Mouse (Mus musculus) forebrain, embryonic 14.5 days (tissue): ENCODE results near the gene Gm20518. TPM values are rescaled to one million over a fixed set of nuclear protein-coding genes. Genes with fewer than 3 reads are reported as not detected.

Source experiments
- ATAC-seq: fragments of 200-750 bp; cut with Nextera tagmentation; 2 replicates; pipeline ENCODE4 v1.8.0; 2017; ENCODE audit warnings: mild to moderate bottlenecking, moderate library complexity
- DNase-seq: peaks from one replicate; pipeline ENCODE4 v3.0.0-alpha.2; 2015; ENCODE audit warnings: low spot score
- H3K27ac ChIP-seq: fragments of 300-500 bp; sonication (generic); 2 replicates; pipeline ENCODE4 v1.5.1; 2014; ENCODE audit warnings: low read depth, mild to moderate bottlenecking, control low read depth, low read length, moderate library complexity
- H3K27me3 ChIP-seq: fragments of 300-500 bp; sonication (generic); replicated peaks from 2 replicates; pipeline ENCODE4 v1.6.1; 2014; ENCODE audit warnings: low read length, control low read depth, mixed read lengths; ENCODE audit not compliant: control insufficient read depth, insufficient read depth
- H3K36me3 ChIP-seq: fragments of 300-500 bp; sonication (generic); 2 replicates; pipeline ENCODE4 v1.6.1; 2014; ENCODE audit warnings: low read length, control low read depth; ENCODE audit not compliant: control insufficient read depth, insufficient read depth
- H3K4me1 ChIP-seq: fragments of 300-500 bp; sonication (generic); 2 replicates; pipeline ENCODE4 v1.6.1; 2014; ENCODE audit warnings: antibody characterized with exemption, low read length, control low read depth; ENCODE audit not compliant: control insufficient read depth, insufficient read depth
- H3K4me2 ChIP-seq: fragments of 300-500 bp; sonication (generic); 2 replicates; pipeline ENCODE4 v1.6.1; 2014; ENCODE audit warnings: mild to moderate bottlenecking, control low read depth, low read length
- H3K4me3 ChIP-seq: fragments of 300-500 bp; sonication (generic); 2 replicates; pipeline ENCODE4 v1.5.1; 2014; ENCODE audit warnings: low read depth, low read length, control low read depth
- H3K9ac ChIP-seq: fragments of 300-500 bp; sonication (generic); 2 replicates; pipeline ENCODE4 v1.6.1; 2014; ENCODE audit warnings: mild to moderate bottlenecking, low read length, control low read depth, moderate library complexity
- H3K9me3 ChIP-seq: fragments of 300-500 bp; sonication (generic); replicated peaks from 2 replicates; pipeline ENCODE4 v1.6.1; 2016; ENCODE audit warnings: low read length, control low read depth, mixed read lengths; ENCODE audit not compliant: control insufficient read depth
- WGBS: fragments of 180-500 bp; shearing (Covaris S2); extraction: QIAGEN DNeasy Blood & Tissue Kit; methylation state at CpG from one replicate; pipeline ENCODE4 v1.1.7; 2014; 5-methylcytosine and 5-hydroxymethylcytosine counted together
- polyA plus RNA-seq: library from polyadenylated mRNA; unstranded; fragments of >200 nt; fragmentation: Nextera tagmentation; extraction: Ambion mirVana; gene quantifications from 2 replicates; pipeline ENCODE4 v1.2.1, GENCODE M21; 2014

Gene Gm20518
- polyA plus RNA-seq, 1 experiment from 2014 or later = 0.38 TPM

DNA sequence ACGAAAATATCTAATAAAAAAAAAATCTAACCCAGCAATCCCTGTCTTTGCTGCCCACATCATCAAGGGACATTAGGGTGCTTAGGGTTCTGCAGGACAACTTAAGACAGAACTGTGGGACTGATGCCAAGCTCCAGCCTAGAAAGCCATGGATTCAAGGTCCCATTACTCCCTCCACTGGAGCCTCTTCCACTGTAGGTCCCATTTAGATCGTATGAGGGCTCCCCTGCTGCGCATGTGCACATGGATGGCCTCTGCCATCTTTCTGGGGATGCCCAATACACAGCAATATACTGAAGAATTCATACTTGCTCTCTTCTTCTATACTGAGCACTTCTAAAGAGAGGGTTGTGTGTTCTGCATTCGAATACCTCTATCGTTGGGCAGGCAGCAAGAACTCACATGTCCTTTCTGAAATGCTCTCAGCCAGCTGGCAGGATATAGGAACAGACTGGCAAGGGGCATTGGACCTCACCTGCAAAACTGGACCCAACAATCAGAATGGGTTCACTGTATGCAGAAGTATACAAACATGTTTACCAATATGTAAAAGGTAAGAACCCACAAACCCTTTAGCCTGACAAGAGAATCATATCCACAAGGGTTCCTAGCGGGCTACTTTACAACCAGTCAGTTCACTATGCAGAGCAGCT, 1.7 kb downstream of the Gm20518 start:
- Histone ChIP-seq H3K27me3 (no peaks in the 10 kb centered on the region), H3K4me3 (peak overlapping the region; percentile 97), H3K4me1 (peaks cover 16% of the 10 kb centered on the region), H3K27ac (no peak overlapping the region), H3K4me2 (peak overlapping the region; percentile 95), H3K9ac (peak overlapping the region; percentile 99), H3K36me3 (0 out of 2 replicates have a peak, but pooled peaks cover 6% of the 10 kb centered on the region), H3K9me3 (no peaks in the 10 kb centered on the region)
- ATAC-seq (no peak), DNase-seq (no peak)
- 84% methylated on average over 6 of the region's 6 CpGs for WGBS

DNA sequence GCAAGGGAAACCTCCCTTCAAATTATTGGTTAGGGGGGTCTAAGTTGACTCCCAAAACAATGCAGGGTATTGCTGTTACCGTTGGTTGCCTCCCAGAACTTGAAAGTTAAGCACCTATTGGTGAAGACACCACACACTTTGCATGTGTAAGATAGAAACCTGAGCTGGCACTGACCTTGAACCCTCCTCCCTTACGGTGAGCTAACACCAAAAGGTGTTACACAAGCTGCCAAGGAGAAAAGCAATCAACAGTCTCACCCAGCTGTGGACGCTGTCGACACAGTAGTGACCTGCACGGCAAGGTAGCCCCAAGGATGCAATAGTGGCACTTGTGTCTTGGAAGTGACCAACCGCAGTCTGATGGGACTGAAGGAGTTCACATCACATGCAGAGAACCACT, 7.4 kb downstream of the Gm20518 start:
- no peak overlapping the region for H3K27ac ChIP-seq
- 95% methylated on average over 6 of the region's 6 CpGs for WGBS
- no peak overlapping the region for H3K4me2 ChIP-seq
- no peaks in the 10 kb centered on the region for H3K27me3 ChIP-seq
- DNase-seq (no peak), ATAC-seq (no peak)
- no peaks in the 10 kb centered on the region for H3K9me3 ChIP-seq
- peaks cover 18% of the 10 kb centered on the region; the same call in 1 of the 2 replicates for H3K36me3 ChIP-seq
- no peak overlapping the region for H3K4me3 ChIP-seq
- H3K4me1 ChIP-seq = peaks cover 2% of the 10 kb centered on the region; the same call in 1 of the 2 replicates
- H3K9ac ChIP-seq = no peak overlapping the region

- Histone ChIP-seq H3K4me2 (no peak overlapping the region), H3K4me3 (no peak overlapping the region), H3K4me1 (peaks cover 2% of the 10 kb centered on the region; the same call in 1 of the 2 replicates), H3K9me3 (no peaks in the 10 kb centered on the region), H3K27me3 (no peaks in the 10 kb centered on the region), H3K27ac (no peak overlapping the region), H3K9ac (no peak overlapping the region), H3K36me3 (peaks cover 20% of the 10 kb centered on the region; the same call in 1 of the 2 replicates)
- ATAC-seq = no peak
- DNase-seq = no peak
Observed at GRCm38 (mm10) chr16:17882196-17882595, 9.3 kb downstream of the Gm20518 start.

DNA sequence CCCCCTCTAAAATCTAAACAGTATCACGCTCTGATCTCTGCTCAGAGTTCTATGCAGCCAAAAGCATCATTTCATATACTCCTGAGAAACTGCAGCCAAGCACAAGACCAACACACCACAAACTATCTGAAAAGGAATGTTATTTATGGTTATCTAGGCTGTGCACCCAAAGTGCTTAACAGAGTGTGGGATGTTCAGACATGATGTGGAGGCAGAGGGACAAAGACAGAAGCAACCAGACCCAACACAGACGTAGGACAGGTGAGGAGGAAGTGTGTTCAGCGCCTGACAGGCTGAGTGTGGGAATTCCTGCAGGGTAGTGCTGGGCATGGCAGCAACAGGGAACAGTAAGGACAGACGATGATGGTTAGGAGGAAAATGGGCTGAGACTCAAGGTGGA, 11.9 kb downstream of the Gm20518 start:
- Histone ChIP-seq H3K9me3 (no peaks in the 10 kb centered on the region), H3K4me2 (no peak overlapping the region), H3K36me3 (peaks cover 14% of the 10 kb centered on the region; the same call in 1 of the 2 replicates), H3K27ac (no peak overlapping the region), H3K4me1 (no peaks in the 10 kb centered on the region), H3K27me3 (no peaks in the 10 kb centered on the region), H3K9ac (no peak overlapping the region), H3K4me3 (no peak overlapping the region)
- no peak for ATAC-seq
- no peak for DNase-seq
- 96% methylated on average over 4 of the region's 4 CpGs for WGBS

DNA sequence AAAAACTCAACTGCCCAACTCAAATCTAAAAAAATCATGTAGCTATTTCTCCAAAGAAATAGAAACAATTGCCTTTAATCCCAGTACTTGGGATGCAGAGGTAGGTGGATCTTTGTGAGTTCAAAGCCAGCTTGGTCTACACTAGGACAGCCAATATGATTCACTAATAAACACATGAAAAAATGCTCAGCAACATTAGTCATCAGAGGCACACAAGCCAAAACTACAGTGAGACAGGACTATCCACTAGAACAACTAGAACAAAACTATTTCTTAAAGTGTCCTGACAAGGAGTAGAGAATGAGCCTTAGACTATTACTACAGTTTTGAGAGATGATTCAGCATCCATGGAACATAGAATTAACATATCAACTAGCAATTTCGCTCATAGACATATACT, 15.4 kb downstream of the Gm20518 start:
- peaks cover 23% of the 10 kb centered on the region for H3K36me3 ChIP-seq
- no peak overlapping the region for H3K27ac ChIP-seq
- H3K9ac ChIP-seq = no peak overlapping the region
- no peak overlapping the region for H3K4me2 ChIP-seq
- H3K4me1 ChIP-seq = no peaks in the 10 kb centered on the region
- H3K9me3 ChIP-seq = no peaks in the 10 kb centered on the region
- H3K4me3 ChIP-seq = no peak overlapping the region
- no peaks in the 10 kb centered on the region for H3K27me3 ChIP-seq
- ATAC-seq = no peak
- no peak for DNase-seq
- 95% methylated on average over 1 of the region's 1 CpGs for WGBS

- no peak overlapping the region for H3K4me3 ChIP-seq
- H3K4me2 ChIP-seq = no peak overlapping the region
- H3K9me3 ChIP-seq = no peaks in the 10 kb centered on the region
- H3K36me3 ChIP-seq = peaks cover 32% of the 10 kb centered on the region
- no peak overlapping the region for H3K9ac ChIP-seq
- no peaks in the 10 kb centered on the region for H3K27me3 ChIP-seq
- no peaks in the 10 kb centered on the region for H3K4me1 ChIP-seq
- no peak overlapping the region for H3K27ac ChIP-seq
- no peak for ATAC-seq
- DNase-seq = no peak
- WGBS = 89% methylated on average over 4 of the region's 4 CpGs
Observed at GRCm38 (mm10) chr16:17875174-17875573, 16.3 kb downstream of the Gm20518 start.

GRCm38 (mm10) chr16:17872995-17873394, 18.5 kb downstream of the Gm20518 start:
- Histone ChIP-seq H3K27ac (no peak overlapping the region), H3K4me2 (no peak overlapping the region), H3K9ac (no peak overlapping the region), H3K4me1 (no peaks in the 10 kb centered on the region), H3K9me3 (no peaks in the 10 kb centered on the region), H3K4me3 (no peak overlapping the region), H3K36me3 (peaks cover 45% of the 10 kb centered on the region), H3K27me3 (no peaks in the 10 kb centered on the region)
- ATAC-seq (no peak), DNase-seq (no peak)
- WGBS = 80% methylated on average over 4 of the region's 4 CpGs

- Histone ChIP-seq H3K4me2 (no peak overlapping the region), H3K4me1 (no peaks in the 10 kb centered on the region), H3K4me3 (no peak overlapping the region), H3K9me3 (no peaks in the 10 kb centered on the region), H3K9ac (no peak overlapping the region), H3K36me3 (peaks cover 45% of the 10 kb centered on the region), H3K27me3 (no peaks in the 10 kb centered on the region), H3K27ac (no peak overlapping the region)
- ATAC-seq = no peak
- WGBS = 93% methylated on average over 5 of the region's 5 CpGs
- DNase-seq = no peak
Observed at GRCm38 (mm10) chr16:17871248-17871647, 20.2 kb downstream of the Gm20518 start.

DNA sequence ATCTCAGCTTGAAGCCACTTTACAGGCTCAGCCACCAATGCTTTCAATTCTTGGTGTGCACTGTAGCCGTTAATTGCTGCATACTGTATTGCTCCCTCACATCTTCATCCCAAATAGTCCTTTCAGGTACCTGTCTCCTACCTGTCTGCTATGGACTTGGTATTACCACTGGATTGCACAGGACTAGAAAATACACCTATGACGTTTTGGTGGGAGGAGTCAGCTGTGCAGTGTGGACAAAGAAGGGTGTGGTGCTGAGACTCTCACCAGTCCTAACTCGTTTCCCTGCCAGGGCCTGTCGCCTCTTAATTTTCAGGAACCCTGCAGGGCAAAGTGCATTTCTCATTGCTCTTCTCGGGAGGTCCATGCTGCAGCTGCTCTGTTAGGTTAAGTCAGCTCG, 25.7 kb downstream of the Gm20518 start:
- Histone ChIP-seq H3K9me3 (no peaks in the 10 kb centered on the region), H3K4me3 (no peak overlapping the region), H3K27me3 (no peaks in the 10 kb centered on the region), H3K9ac (no peak overlapping the region), H3K4me1 (no peaks in the 10 kb centered on the region), H3K27ac (no peak overlapping the region), H3K36me3 (peaks cover 32% of the 10 kb centered on the region), H3K4me2 (no peak overlapping the region)
- DNase-seq (no peak), ATAC-seq (no peak)
- 66% methylated on average over 6 of the region's 6 CpGs for WGBS
